Mouse (Mus musculus) myocyte (in vitro differentiated cells): ENCODE data around the gene Tnfrsf9. TPM values are rescaled to one million over a fixed set of nuclear protein-coding genes. Genes with fewer than 3 reads are reported as not detected.
A peak's percentile ranks its signal among the peaks of the same experiment; 100 is the strongest.

Experiments
- H3K27me3 ChIP-seq: one replicate; pipeline ENCODE4 v1.6.1; 2011; ENCODE audit not compliant: control insufficient read depth, insufficient read depth, insufficient read length
- H3K36me3 ChIP-seq: one replicate; pipeline ENCODE4 v1.6.1; 2011; ENCODE audit not compliant: control insufficient read depth, insufficient read depth
- H3K4me2 ChIP-seq: one replicate; pipeline ENCODE4 v1.6.1; 2011; ENCODE audit warnings: low read depth, control low read depth
- H3K4me3 ChIP-seq: one replicate; pipeline ENCODE4 v1.5.1; 2011; ENCODE audit warnings: mild to moderate bottlenecking, control low read depth, moderate library complexity
- H3K79me2 ChIP-seq: one replicate; pipeline ENCODE4 v1.6.1; 2011; ENCODE audit not compliant: control insufficient read depth, insufficient read depth
- H3ac ChIP-seq: one replicate; pipeline ENCODE4 v1.6.1; 2011; ENCODE audit not compliant: control insufficient read depth, insufficient read length
- CEBPB ChIP-seq: IDR thresholded peaks from 2 replicates; pipeline ENCODE4 v1.6.1; 2011; ENCODE audit warnings: mild to moderate bottlenecking, moderate library complexity; ENCODE audit not compliant: poor library complexity, insufficient read depth, severe bottlenecking
- E2F4 ChIP-seq: IDR thresholded peaks from one replicate; pipeline ENCODE4 v1.6.1; 2011; ENCODE audit warnings: mild to moderate bottlenecking, control low read depth, moderate library complexity; ENCODE audit not compliant: insufficient read depth
- MAX ChIP-seq: IDR thresholded peaks from one replicate; pipeline ENCODE4 v1.6.1; 2011; ENCODE audit warnings: low read depth, mild to moderate bottlenecking, control low read depth
- MYOD1 ChIP-seq, 3 experiments: IDR thresholded peaks; one replicate each; pipeline ENCODE4 v1.6.1; 2011; ENCODE audit warnings: control low read depth in 2 of 3, low read depth in 2 of 3, mild to moderate bottlenecking in 2 of 3, moderate library complexity in 1 of 3; ENCODE audit not compliant: insufficient read length in 2 of 3, control insufficient read depth in 1 of 3
- MYOG ChIP-seq, 3 experiments: IDR thresholded peaks; one replicate each; pipeline ENCODE4 v1.6.1; 2011; ENCODE audit warnings: control low read depth in 2 of 3, low read depth in 2 of 3, mild to moderate bottlenecking in 2 of 3; ENCODE audit not compliant: insufficient read length in 2 of 3, control insufficient read depth in 1 of 3, insufficient read depth in 1 of 3
- POLR2A ChIP-seq: IDR thresholded peaks from one replicate; pipeline ENCODE4 v1.6.1; 2011; ENCODE audit warnings: low read depth, mild to moderate bottlenecking, control low read depth, moderate library complexity; ENCODE audit not compliant: insufficient read length
- POLR2AphosphoS2 ChIP-seq: IDR thresholded peaks from one replicate; pipeline ENCODE4 v1.6.1; 2011; ENCODE audit warnings: low read depth, control low read depth; ENCODE audit not compliant: insufficient read length
- REST ChIP-seq: IDR thresholded peaks from one replicate; pipeline ENCODE4 v1.6.1; 2011; ENCODE audit warnings: mild to moderate bottlenecking, control low read depth, moderate library complexity; ENCODE audit not compliant: insufficient read depth, insufficient read length
- SRF ChIP-seq: IDR thresholded peaks from one replicate; pipeline ENCODE4 v1.6.1; 2011; ENCODE audit warnings: low read depth; ENCODE audit not compliant: control insufficient read depth, insufficient read length
- TCF12 ChIP-seq: IDR thresholded peaks from one replicate; pipeline ENCODE4 v1.6.1; 2011; ENCODE audit warnings: mild to moderate bottlenecking, control low read depth; ENCODE audit not compliant: poor library complexity, insufficient read depth, severe bottlenecking
- TCF3 ChIP-seq: IDR thresholded peaks from one replicate; pipeline ENCODE4 v1.6.1; 2011; ENCODE audit warnings: low read depth, control low read depth; ENCODE audit not compliant: insufficient read length
- USF1 ChIP-seq: IDR thresholded peaks from one replicate; pipeline ENCODE4 v1.6.1; 2011; ENCODE audit warnings: low read depth, mild to moderate bottlenecking, control low read depth, moderate library complexity
- polyA plus RNA-seq: library from polyadenylated mRNA; unstranded; fragments of >200 nt; fragmentation: generic; extraction: Trizol; gene quantifications from one replicate; pipeline ENCODE4 v1.2.1, GENCODE M21; 2012; ENCODE audit warnings: missing spikeins

Gene Tnfrsf9
- 0.31 TPM for polyA plus RNA-seq

DNA sequence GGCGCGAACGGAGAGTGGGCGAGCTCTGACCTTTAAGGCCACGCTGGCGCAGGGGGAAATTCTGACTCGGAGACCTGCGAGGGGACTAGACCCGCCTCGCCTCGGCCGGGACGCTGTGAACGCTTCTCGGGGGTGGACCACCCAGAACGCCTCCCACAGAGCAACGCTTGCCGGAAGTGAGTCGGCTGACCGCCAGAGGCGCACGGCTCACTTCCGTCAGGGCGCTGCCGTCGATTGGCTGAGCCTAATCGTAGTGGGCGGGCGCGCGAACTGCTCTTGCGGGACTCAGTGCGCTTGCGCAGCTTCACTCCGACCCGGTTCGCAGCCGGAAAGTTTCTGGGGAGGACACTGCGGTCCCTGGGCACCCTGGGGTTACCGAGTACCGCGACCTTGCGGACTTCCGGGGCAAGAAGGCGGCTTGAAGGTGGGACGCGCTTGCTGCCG, at the start of gene Tnfrsf9, which contains the start of gene Park7:
Gene Tnfrsf9 (plus strand): TSS at position 273 of the 444 bp plus-strand sequence.
Gene Park7 (minus strand): TSS at position 148 of the 444 bp plus-strand sequence.
- TF ChIP-seq TCF12 (no peak), POLR2A (peak; percentile 90), POLR2AphosphoS2 (peak; percentile 97), E2F4 (peak; percentile 63)
- H3K4me2 ChIP-seq, result peak within 1 kb of the TSS; percentile 99
- H3K27me3 ChIP-seq, result no peaks in the 10 kb centered on the region

GRCm38 (mm10) chr4:150865371-150865770, 49.0 kb upstream of the Tnfrsf9 start:
- no peak overlapping the region for H3ac ChIP-seq
- H3K4me3 ChIP-seq, result no peak overlapping the region
- H3K79me2 ChIP-seq, result peaks cover 54% of the 10 kb centered on the region
- H3K36me3 ChIP-seq, result peaks cover 40% of the 10 kb centered on the region
- no peak overlapping the region for H3K4me2 ChIP-seq
- H3K27me3 ChIP-seq, result no peaks in the 10 kb centered on the region
- TF ChIP-seq REST (no peak), USF1 (no peak)

More for the DNA sequence above, at the start of gene Tnfrsf9, which contains the start of gene Park7:
- Histone ChIP-seq H3K36me3 (no peaks in the 10 kb centered on the region), H3K4me3 (peak within 1 kb of the TSS; percentile 82), H3ac (peak within 1 kb of the TSS; percentile 48), H3K79me2 (peaks cover 10% of the 10 kb centered on the region)

DNA sequence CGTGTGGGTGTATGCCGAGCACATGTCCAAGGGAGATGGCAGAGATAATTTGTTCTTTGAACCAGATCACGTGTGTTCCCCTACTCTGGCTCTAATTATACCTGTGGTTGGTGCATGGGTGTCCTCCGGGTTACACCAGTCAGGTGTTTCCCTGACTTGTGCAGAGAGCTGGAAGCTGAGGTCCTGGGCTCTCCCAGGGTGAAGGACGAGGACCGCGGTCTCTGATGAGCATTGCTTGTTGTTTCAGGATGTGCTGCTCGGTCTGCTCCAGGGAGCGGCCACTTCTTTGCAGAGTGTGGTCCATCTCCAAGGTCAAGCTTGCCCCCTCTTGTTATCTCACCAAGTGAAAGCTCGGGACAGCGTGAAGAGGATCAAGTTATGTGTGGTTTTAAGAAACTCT, 48.3 kb upstream of the Tnfrsf9 start:
- Histone ChIP-seq H3K27me3 (no peaks in the 10 kb centered on the region), H3K79me2 (peaks cover 47% of the 10 kb centered on the region), H3K36me3 (peaks cover 40% of the 10 kb centered on the region), H3ac (no peak overlapping the region), H3K4me2 (no peak overlapping the region), H3K4me3 (no peak overlapping the region)
- no peak for TF ChIP-seq SRF
- TF ChIP-seq E2F4, result no peak
- no peak for TF ChIP-seq CEBPB
- no peak for TF ChIP-seq POLR2A
- TF ChIP-seq REST, result no peak
- no peak for TF ChIP-seq USF1
- TF ChIP-seq MYOG (IDR thresholded peaks at IDR 0.05; ENCODE audit: control insufficient read depth in 1 of 3, insufficient read depth in 1 of 3, insufficient read length in 2 of 3, low read depth in 2 of 3), result no peak
- TF ChIP-seq POLR2AphosphoS2, result no peak
- TF ChIP-seq MAX, result no peak
- no peak for TF ChIP-seq TCF12
- TF ChIP-seq MYOD1 (IDR thresholded peaks at IDR 0.05; ENCODE audit: control insufficient read depth in 1 of 3, insufficient read length in 2 of 3, low read depth in 2 of 3), result no peak
- TF ChIP-seq TCF3, result no peak

DNA sequence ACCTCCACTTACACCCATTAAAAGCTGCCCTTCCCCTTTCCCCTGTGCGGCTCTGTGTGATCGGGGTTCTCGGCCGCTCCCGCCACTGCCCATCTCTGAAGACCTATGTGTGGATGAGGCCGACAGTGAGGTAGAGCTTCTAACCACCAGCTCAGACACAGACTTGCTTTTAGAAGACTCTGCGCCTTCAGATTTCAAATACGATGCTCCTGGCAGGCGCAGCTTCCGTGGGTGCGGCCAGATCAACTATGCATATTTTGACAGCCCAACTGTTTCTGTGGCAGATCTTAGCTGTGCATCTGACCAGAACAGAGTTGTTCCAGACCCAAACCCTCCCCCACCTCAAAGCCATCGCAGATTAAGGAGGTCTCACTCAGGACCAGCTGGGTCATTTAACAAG, 47.9 kb upstream of the Tnfrsf9 start:
- peaks cover 43% of the 10 kb centered on the region for H3K79me2 ChIP-seq
- H3K36me3 ChIP-seq, result peaks cover 40% of the 10 kb centered on the region
- no peak overlapping the region for H3ac ChIP-seq
- TF ChIP-seq TCF3, result no peak
- TF ChIP-seq TCF12, result no peak
- no peak for TF ChIP-seq USF1
- no peak for TF ChIP-seq CEBPB
- TF ChIP-seq REST, result no peak
- no peak for TF ChIP-seq MAX
- TF ChIP-seq MYOD1 (IDR thresholded peaks at IDR 0.05; ENCODE audit: control insufficient read depth in 1 of 3, insufficient read length in 2 of 3, low read depth in 2 of 3), result no peak
- no peak for TF ChIP-seq SRF
- TF ChIP-seq E2F4, result no peak
- TF ChIP-seq MYOG (IDR thresholded peaks at IDR 0.05; ENCODE audit: control insufficient read depth in 1 of 3, insufficient read depth in 1 of 3, insufficient read length in 2 of 3, low read depth in 2 of 3), result no peak
- no peak for TF ChIP-seq POLR2A
- TF ChIP-seq POLR2AphosphoS2, result no peak
- H3K4me3 ChIP-seq, result no peak overlapping the region
- no peaks in the 10 kb centered on the region for H3K27me3 ChIP-seq
- no peak overlapping the region for H3K4me2 ChIP-seq

DNA sequence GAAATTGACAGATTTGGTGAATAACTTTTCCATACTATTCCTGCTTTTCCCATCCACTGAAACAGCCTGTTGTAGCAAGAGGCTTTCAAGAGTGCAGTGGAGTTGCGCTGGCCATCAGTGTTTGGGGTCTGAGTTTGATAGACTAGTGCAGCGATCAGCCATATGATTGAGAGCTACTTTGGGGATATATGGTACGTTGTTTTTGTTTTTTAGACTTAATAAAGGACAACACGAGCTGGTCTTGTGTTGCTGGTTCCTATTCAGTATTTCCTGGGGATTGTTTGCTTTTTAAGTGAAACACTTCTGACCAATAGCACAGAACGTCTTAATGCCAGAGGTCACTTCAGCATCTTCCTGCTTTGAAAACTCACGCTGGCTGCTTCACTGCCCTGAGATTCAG, 46.2 kb upstream of the Tnfrsf9 start:
- Histone ChIP-seq H3K4me3 (no peak overlapping the region), H3K79me2 (peaks cover 26% of the 10 kb centered on the region), H3K27me3 (no peaks in the 10 kb centered on the region), H3K4me2 (no peak overlapping the region), H3ac (no peak overlapping the region), H3K36me3 (peaks cover 40% of the 10 kb centered on the region)
- no peak for TF ChIP-seq TCF12
- TF ChIP-seq MAX, result no peak
- TF ChIP-seq REST, result no peak
- no peak for TF ChIP-seq E2F4
